Mouse (Mus musculus): Measurements from ENCODE around the gene Muc4.

GRCm38 (mm10) chr16:32803901-32804300 lies 68.2 kb downstream of the Muc4 start:
- TF ChIP-seq CTCF (IDR thresholded peaks at IDR 0.05; ENCODE audit: borderline replicate concordance, control insufficient read depth, extremely low read depth, insufficient read depth, low read length, poor library complexity) (no peak), POLR2A (IDR thresholded peaks at IDR 0.05; ENCODE audit: control insufficient read depth, extremely low read depth, insufficient read depth, low read length, poor library complexity) (no peak)

All from thymus, adult 2 months (tissue).